Mouse (Mus musculus) myocyte (in vitro differentiated cells): ENCODE measurements around the gene Erich2.

ENCODE experiments used
- E2F4 ChIP-seq: IDR thresholded peaks from one replicate; pipeline ENCODE4 v1.6.1; 2011; ENCODE audit warnings: mild to moderate bottlenecking, control low read depth, moderate library complexity; ENCODE audit not compliant: insufficient read depth
- MAX ChIP-seq: IDR thresholded peaks from one replicate; pipeline ENCODE4 v1.6.1; 2011; ENCODE audit warnings: low read depth, mild to moderate bottlenecking, control low read depth
- MYOG ChIP-seq, 3 experiments: IDR thresholded peaks; one replicate each; pipeline ENCODE4 v1.6.1; 2011; ENCODE audit warnings: control low read depth in 2 of 3, low read depth in 2 of 3, mild to moderate bottlenecking in 2 of 3; ENCODE audit not compliant: insufficient read length in 2 of 3, control insufficient read depth in 1 of 3, insufficient read depth in 1 of 3
- POLR2A ChIP-seq: IDR thresholded peaks from one replicate; pipeline ENCODE4 v1.6.1; 2011; ENCODE audit warnings: low read depth, mild to moderate bottlenecking, control low read depth, moderate library complexity; ENCODE audit not compliant: insufficient read length
- POLR2AphosphoS2 ChIP-seq: IDR thresholded peaks from one replicate; pipeline ENCODE4 v1.6.1; 2011; ENCODE audit warnings: low read depth, control low read depth; ENCODE audit not compliant: insufficient read length
- USF1 ChIP-seq: IDR thresholded peaks from one replicate; pipeline ENCODE4 v1.6.1; 2011; ENCODE audit warnings: low read depth, mild to moderate bottlenecking, control low read depth, moderate library complexity

DNA sequence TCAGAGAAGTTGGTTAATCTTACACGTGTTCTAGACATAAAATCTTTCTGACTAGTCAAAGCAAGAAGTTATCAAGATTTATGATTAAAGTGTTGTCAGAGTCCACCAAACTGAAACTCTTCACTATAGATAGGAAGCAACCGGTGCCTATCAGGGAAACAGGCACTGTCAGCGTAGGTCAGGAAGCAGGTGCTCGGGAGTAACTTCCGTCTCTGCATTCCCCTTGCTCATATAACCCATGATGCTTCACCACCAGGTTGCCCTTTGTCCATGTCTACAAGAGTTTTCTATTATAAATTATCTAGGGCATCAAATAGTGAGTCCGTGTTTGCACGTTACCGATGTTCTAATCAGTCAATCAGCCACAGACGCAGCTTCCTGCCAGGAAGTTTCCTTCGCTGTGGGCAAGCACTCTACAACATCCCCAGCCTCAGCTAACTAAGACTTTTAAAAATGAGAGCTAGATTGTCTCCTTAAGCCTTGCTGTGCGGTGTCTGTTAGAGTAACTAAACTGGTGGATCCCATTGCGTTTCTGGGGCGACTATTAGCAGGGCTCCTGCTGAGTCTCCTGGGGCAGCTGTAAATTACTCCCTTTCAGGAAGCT lies 10.8 kb upstream of the Erich2 start:
- TF ChIP-seq POLR2A (no peak), POLR2AphosphoS2 (no peak), MYOG (IDR thresholded peaks at IDR 0.05; ENCODE audit: control insufficient read depth in 1 of 3, insufficient read depth in 1 of 3, insufficient read length in 2 of 3, low read depth in 2 of 3) (no peak), USF1 (no peak), MAX (no peak), E2F4 (no peak)
